Mouse (Mus musculus) MEL (cell line): Measurements from ENCODE around the gene Ckap5.

Experiments used
- BHLHE40 ChIP-seq: IDR thresholded peaks from 2 replicates; pipeline ENCODE4 v1.6.1; 2012; ENCODE audit warnings: low read depth, mild to moderate bottlenecking, inconsistent platforms, low read length, improper control_type of control experiment, borderline replicate concordance
- CTCF ChIP-seq, 3 experiments: IDR thresholded peaks in 2 of 3; conservative IDR thresholded peaks in 1 of 3; 2 replicates each; pipeline ENCODE4 v1.5.1; 2011 to 2012; ENCODE audit warnings: low read length in 3 of 3, low read depth in 2 of 3, mild to moderate bottlenecking in 2 of 3, improper control_type of control experiment in 1 of 3, inconsistent platforms in 1 of 3, mixed read lengths in 1 of 3, moderate library complexity in 1 of 3; ENCODE audit not compliant: control insufficient read depth in 1 of 3, insufficient read depth in 1 of 3, poor library complexity in 1 of 3, severe bottlenecking in 1 of 3
- E2F4 ChIP-seq: IDR thresholded peaks from 2 replicates; pipeline ENCODE4 v1.6.1; 2011; ENCODE audit warnings: low read depth, low read length, improper control_type of control experiment, borderline replicate concordance
- GATA1 ChIP-seq: IDR thresholded peaks from 2 replicates; pipeline ENCODE4 v1.6.1; 2011; ENCODE audit warnings: low read depth, low read length, improper control_type of control experiment
- KAT2A ChIP-seq: conservative IDR thresholded peaks from 2 replicates; pipeline ENCODE4 v1.6.1; 2012; ENCODE audit warnings: low read depth, low read length, improper control_type of control experiment, inconsistent platforms
- POLR2A ChIP-seq, 2 experiments: IDR thresholded peaks; 2 replicates each; pipeline ENCODE4 v1.6.1; 2011 to 2012; ENCODE audit warnings: low read length in 2 of 2, mild to moderate bottlenecking in 2 of 2, control low read depth in 1 of 2, improper control_type of control experiment in 1 of 2, low read depth in 1 of 2, moderate library complexity in 1 of 2; ENCODE audit not compliant: control insufficient read depth in 1 of 2, insufficient read depth in 1 of 2, poor library complexity in 1 of 2
- POLR2AphosphoS5 ChIP-seq: IDR thresholded peaks from 2 replicates; pipeline ENCODE4 v1.6.1; 2012; ENCODE audit warnings: low read depth, borderline replicate concordance, mild to moderate bottlenecking, inconsistent platforms, low read length, moderate library complexity, mixed read lengths
- TBP ChIP-seq: IDR thresholded peaks from 2 replicates; pipeline ENCODE4 v1.8.0; 2011; ENCODE audit warnings: low read depth, low read length, improper control_type of control experiment
- UBTF ChIP-seq: IDR thresholded peaks from 2 replicates; pipeline ENCODE4 v1.6.1; 2012; ENCODE audit warnings: low read depth, mild to moderate bottlenecking, inconsistent platforms, low read length, improper control_type of control experiment, moderate library complexity, borderline replicate concordance; ENCODE audit not compliant: insufficient read depth
- USF1 ChIP-seq: IDR thresholded peaks from 2 replicates; pipeline ENCODE4 v1.6.1; 2014; ENCODE audit warnings: low read depth, mild to moderate bottlenecking, inconsistent platforms, low read length, improper control_type of control experiment, moderate library complexity
- ZMIZ1 ChIP-seq: IDR thresholded peaks from 2 replicates; pipeline ENCODE4 v1.6.1; 2012; ENCODE audit warnings: low read depth, mild to moderate bottlenecking, inconsistent platforms, low read length, improper control_type of control experiment, moderate library complexity

GRCm38 (mm10) chr2:91642825-91643415 lies 116.4 kb downstream of the Ckap5 start:
- TF ChIP-seq CTCF (IDR thresholded peaks at IDR 0.05 in 2 of 3, conservative IDR thresholded peaks at IDR 0.05 in 1 of 3; ENCODE audit: control insufficient read depth in 1 of 3, insufficient read depth in 1 of 3, low read depth in 2 of 3, low read length in 3 of 3, poor library complexity in 1 of 3, severe bottlenecking in 1 of 3) (no peak), USF1 (no peak), TBP (no peak), POLR2A (IDR thresholded peaks at IDR 0.05; ENCODE audit: control insufficient read depth in 1 of 2, insufficient read depth in 1 of 2, low read depth in 1 of 2, low read length in 2 of 2, poor library complexity in 1 of 2) (no peak), POLR2AphosphoS5 (no peak), UBTF (no peak), ZMIZ1 (no peak), KAT2A (no peak), BHLHE40 (no peak), GATA1 (no peak), E2F4 (no peak)
